Mouse (Mus musculus) liver, embryonic 11.5 days (tissue): ENCODE results near the gene Ccdc91. TPM values are rescaled to one million over a fixed set of nuclear protein-coding genes. Genes with fewer than 3 reads are reported as not detected.

Experiments
- ATAC-seq: fragments of 200-750 bp; cut with Nextera tagmentation; replicated peaks from 2 replicates; pipeline ENCODE4 v1.8.0; 2017; ENCODE audit warnings: moderate number of reproducible peaks, mild to moderate bottlenecking, moderate TSS enrichment, moderate library complexity; ENCODE audit not compliant: low FRiP score
- DNase-seq: peaks from one replicate; pipeline ENCODE4 v3.0.0-alpha.2; 2017; ENCODE audit warnings: low spot score
- H3K27ac ChIP-seq: fragments of 300-500 bp; sonication (generic); 2 replicates; pipeline ENCODE4 v1.5.1; 2014; ENCODE audit warnings: mild to moderate bottlenecking, low read depth, low read length, control low read depth
- H3K27me3 ChIP-seq: fragments of 300-500 bp; sonication (generic); replicated peaks from 2 replicates; pipeline ENCODE4 v1.6.1; 2014; ENCODE audit warnings: low read length, mixed read lengths; ENCODE audit not compliant: control insufficient read depth, insufficient read depth
- H3K36me3 ChIP-seq: fragments of 300-500 bp; sonication (generic); 2 replicates; pipeline ENCODE4 v1.6.1; 2014; ENCODE audit warnings: mild to moderate bottlenecking, low read length, moderate library complexity, mixed read lengths; ENCODE audit not compliant: control insufficient read depth, insufficient read depth
- H3K4me1 ChIP-seq: fragments of 300-500 bp; sonication (generic); replicated peaks from 2 replicates; pipeline ENCODE4 v1.6.1; 2014; ENCODE audit warnings: low read length, mixed read lengths; ENCODE audit not compliant: control insufficient read depth, insufficient read depth
- H3K4me2 ChIP-seq: fragments of 300-500 bp; sonication (generic); 2 replicates; pipeline ENCODE4 v1.6.1; 2014; ENCODE audit warnings: mild to moderate bottlenecking, control low read depth, moderate library complexity
- H3K4me3 ChIP-seq: fragments of 300-500 bp; sonication (generic); 2 replicates; pipeline ENCODE4 v1.5.1; 2014; ENCODE audit warnings: low read depth, low read length, control low read depth
- H3K9ac ChIP-seq: fragments of 300-500 bp; sonication (generic); 2 replicates; pipeline ENCODE4 v1.6.1; 2014; ENCODE audit warnings: low read depth, low read length, control low read depth
- H3K9me3 ChIP-seq: fragments of 300-500 bp; sonication (generic); 2 replicates; pipeline ENCODE4 v1.6.1; 2016; ENCODE audit warnings: low read length, inconsistent platforms, mixed read lengths; ENCODE audit not compliant: control insufficient read depth
- whole genome bisulfite sequencing: fragments of 180-500 bp; shearing (Covaris S2); extraction: QIAGEN DNeasy Blood & Tissue Kit; methylation state at CpG from one replicate; pipeline ENCODE4 v1.1.7; 2014; 5-methylcytosine and 5-hydroxymethylcytosine counted together
- polyA plus RNA-seq: library from polyadenylated mRNA; unstranded; fragments of >200 nt; fragmentation: Nextera tagmentation; extraction: Ambion mirVana; gene quantifications from 2 replicates; pipeline ENCODE4 v1.2.1, GENCODE M21; 2014

Ccdc91 gene
- polyA plus RNA-seq, 1 experiment from 2014 or later: 13.0 TPM

DNA sequence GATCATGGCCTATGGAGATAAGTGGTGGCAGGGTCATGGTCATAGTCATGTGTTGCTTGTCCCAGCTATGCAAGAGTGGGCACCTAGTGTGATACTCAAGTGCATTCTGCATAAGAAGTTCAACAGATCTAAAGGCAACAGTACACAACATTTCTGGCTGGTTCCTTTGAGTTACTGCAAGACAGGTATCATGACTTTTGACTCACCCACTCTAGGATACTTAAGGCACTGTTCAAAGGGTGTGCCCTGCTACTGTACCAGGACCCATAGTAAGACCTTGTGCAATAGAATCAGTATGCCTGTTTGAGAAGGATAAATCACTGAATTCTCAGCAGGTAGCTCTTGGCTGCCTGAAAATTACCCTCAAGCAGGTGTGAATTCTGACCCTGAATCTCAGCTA, 182.4 kb downstream of the Ccdc91 start:
- H3K9me3 ChIP-seq: no peaks in the 10 kb centered on the region
- no peaks in the 10 kb centered on the region for H3K4me1 ChIP-seq
- H3K27me3 ChIP-seq: no peaks in the 10 kb centered on the region
- H3K9ac ChIP-seq: no peak overlapping the region
- H3K27ac ChIP-seq: no peak overlapping the region
- H3K36me3 ChIP-seq: no peaks in the 10 kb centered on the region
- DNase-seq: no peak
- H3K4me3 ChIP-seq: no peak overlapping the region
- no peak overlapping the region for H3K4me2 ChIP-seq
- ATAC-seq: no peak

DNA sequence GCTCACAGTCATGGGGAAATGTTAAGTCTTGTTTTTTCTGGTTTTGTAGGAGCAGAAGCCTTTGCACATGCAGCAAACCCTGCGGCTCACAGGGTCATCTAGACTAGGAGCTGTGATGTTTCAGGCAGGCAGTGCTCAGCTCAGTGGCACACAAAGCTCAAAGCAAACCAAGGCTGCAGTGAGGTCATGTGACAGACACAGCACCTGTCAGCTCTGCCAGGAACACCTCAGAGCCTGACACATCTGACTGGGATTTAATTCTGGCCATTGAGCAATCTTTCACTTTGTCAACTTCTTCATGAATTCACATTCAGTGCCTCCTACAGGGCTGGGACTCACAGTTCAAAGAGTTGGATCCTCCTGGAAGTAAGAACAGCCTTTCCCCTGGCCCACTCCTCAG, 185.1 kb downstream of the Ccdc91 start:
- no peak overlapping the region for H3K4me2 ChIP-seq
- H3K27ac ChIP-seq: no peak overlapping the region
- ATAC-seq (no peak), DNase-seq (no peak)
- 64% methylated on average over 1 of the region's 1 CpGs for WGBS
- no peaks in the 10 kb centered on the region for H3K36me3 ChIP-seq
- no peaks in the 10 kb centered on the region for H3K27me3 ChIP-seq
- no peak overlapping the region for H3K4me3 ChIP-seq
- no peaks in the 10 kb centered on the region for H3K4me1 ChIP-seq
- no peak overlapping the region for H3K9ac ChIP-seq
- H3K9me3 ChIP-seq: no peaks in the 10 kb centered on the region

DNA sequence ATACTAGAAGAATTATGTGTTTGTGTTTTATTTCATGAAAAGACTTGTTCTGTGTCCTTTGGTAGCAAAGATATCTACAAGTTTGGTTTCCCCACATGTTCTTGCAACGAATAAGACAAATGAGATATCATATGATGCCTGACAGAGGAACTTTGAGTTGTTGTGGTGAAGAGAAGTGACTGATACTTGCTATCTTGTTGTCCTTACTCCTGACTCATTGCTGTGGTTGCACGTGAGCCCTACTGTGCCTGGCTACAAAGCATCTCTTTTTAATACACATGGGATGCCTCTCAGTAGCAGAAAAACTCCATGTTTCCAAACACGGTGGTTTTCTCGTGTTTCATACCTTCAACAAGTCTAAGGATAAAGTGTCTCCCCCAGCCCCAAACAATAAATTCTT, 186.2 kb downstream of the Ccdc91 start:
- H3K4me2 ChIP-seq: no peak overlapping the region
- no peaks in the 10 kb centered on the region for H3K9me3 ChIP-seq
- H3K27me3 ChIP-seq: no peaks in the 10 kb centered on the region
- H3K4me1 ChIP-seq: no peaks in the 10 kb centered on the region
- no peaks in the 10 kb centered on the region for H3K36me3 ChIP-seq
- DNase-seq (no peak), ATAC-seq (no peak)
- WGBS: 69% methylated on average over 4 of the region's 4 CpGs
- no peak overlapping the region for H3K9ac ChIP-seq
- H3K4me3 ChIP-seq: no peak overlapping the region
- no peak overlapping the region for H3K27ac ChIP-seq

DNA sequence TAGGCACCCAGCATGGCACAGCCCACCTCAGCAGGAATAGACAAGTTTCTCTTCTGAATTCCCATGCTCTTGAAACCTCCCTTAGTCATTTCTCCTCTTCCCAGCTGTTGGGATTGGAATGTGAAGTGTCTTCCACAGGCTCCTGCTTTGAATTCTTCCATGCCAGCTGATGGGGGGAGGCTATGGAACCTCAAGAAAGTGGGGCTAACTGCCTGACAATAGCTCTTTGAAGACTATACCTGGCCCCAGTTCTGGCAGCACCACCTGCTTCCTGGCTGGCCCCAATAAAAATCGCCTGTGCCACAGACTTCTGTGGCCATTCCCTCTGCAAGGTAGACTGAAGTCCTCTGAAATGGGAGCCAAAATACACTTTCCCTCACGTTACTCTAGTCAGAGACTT, 187.0 kb downstream of the Ccdc91 start:
- no peak for DNase-seq
- 63% methylated on average over 2 of the region's 2 CpGs for WGBS
- H3K4me2 ChIP-seq: no peak overlapping the region
- H3K36me3 ChIP-seq: no peaks in the 10 kb centered on the region
- H3K27me3 ChIP-seq: no peaks in the 10 kb centered on the region
- ATAC-seq: no peak
- no peaks in the 10 kb centered on the region for H3K4me1 ChIP-seq
- H3K9ac ChIP-seq: no peak overlapping the region
- H3K9me3 ChIP-seq: no peaks in the 10 kb centered on the region
- H3K27ac ChIP-seq: no peak overlapping the region
- H3K4me3 ChIP-seq: no peak overlapping the region

DNA sequence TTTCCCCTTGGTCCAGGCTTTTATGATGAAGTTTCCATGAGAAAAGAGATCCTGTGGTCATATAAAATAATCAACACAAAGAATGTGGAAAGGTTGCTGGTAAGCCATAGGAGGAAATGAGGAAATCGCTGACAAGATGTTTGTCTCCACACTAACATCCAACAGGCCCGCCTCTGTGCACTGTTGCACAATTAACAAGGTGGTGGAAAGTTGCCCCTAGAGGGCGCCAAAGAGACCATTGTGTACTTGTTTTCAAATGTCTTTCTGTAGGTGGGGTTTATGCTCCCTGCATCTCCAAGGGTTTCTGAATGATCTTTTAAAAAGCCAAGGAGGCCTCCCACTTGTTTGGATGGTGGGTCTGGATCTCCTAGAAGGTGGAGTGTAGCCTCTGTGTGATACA, 188.7 kb downstream of the Ccdc91 start:
- Histone ChIP-seq H3K27ac (no peak overlapping the region), H3K4me1 (no peaks in the 10 kb centered on the region), H3K27me3 (no peaks in the 10 kb centered on the region), H3K9me3 (no peaks in the 10 kb centered on the region), H3K9ac (no peak overlapping the region), H3K36me3 (no peaks in the 10 kb centered on the region), H3K4me2 (no peak overlapping the region), H3K4me3 (no peak overlapping the region)
- 47% methylated on average over 3 of the region's 3 CpGs for WGBS
- no peak for ATAC-seq
- DNase-seq: no peak

DNA sequence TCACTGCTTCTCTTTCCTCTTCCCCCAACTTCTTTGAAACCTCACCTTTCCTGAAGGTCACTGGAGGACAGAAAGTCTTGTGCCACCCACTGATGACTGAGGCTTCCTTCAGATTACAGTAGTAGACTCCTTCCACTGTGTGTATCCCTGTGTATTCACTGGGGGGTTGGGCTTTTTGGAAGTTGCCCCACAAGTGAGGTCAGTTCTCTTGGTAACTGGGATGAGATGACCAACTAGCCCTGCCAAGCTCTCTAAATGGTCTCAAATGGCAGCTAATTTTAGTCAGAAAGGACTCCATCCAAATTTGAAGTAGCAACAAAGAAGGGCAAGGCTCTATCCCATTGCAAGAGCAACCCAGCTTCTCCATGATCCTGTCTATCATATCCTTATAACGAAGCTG, 195.7 kb downstream of the Ccdc91 start:
- H3K36me3 ChIP-seq: no peaks in the 10 kb centered on the region
- H3K27ac ChIP-seq: no peak overlapping the region
- H3K4me2 ChIP-seq: no peak overlapping the region
- no peak overlapping the region for H3K9ac ChIP-seq
- H3K27me3 ChIP-seq: no peaks in the 10 kb centered on the region
- no peaks in the 10 kb centered on the region for H3K4me1 ChIP-seq
- H3K4me3 ChIP-seq: no peak overlapping the region
- ATAC-seq (no peak), DNase-seq (no peak)
- H3K9me3 ChIP-seq: no peaks in the 10 kb centered on the region
- WGBS: 65% methylated on average over 1 of the region's 1 CpGs

DNA sequence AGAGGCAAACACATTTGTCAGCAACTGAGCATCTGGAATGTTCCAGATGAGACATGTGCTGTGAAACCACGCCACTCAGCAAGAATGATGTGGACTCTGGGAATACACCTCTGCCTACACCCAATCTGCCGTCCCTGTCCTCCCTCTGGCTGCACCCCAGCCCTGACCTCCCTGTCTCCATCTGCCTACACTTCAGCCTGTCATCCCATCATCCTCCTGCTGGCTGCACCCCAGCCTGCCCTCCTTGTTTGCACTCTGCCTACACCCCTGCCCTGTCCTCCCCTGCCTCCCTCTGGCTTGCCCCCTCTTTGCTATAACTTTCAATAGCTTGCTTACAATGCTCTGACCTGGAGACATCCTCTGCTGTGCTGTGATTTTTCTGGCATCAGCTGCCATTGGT, 196.9 kb downstream of the Ccdc91 start:
- Histone ChIP-seq H3K36me3 (no peaks in the 10 kb centered on the region), H3K4me1 (no peaks in the 10 kb centered on the region), H3K27me3 (no peaks in the 10 kb centered on the region), H3K27ac (no peak overlapping the region), H3K9ac (no peak overlapping the region), H3K4me2 (no peak overlapping the region), H3K9me3 (no peaks in the 10 kb centered on the region), H3K4me3 (no peak overlapping the region)
- no peak for ATAC-seq
- no peak for DNase-seq
- WGBS: 50% methylated on average over 2 of the region's 2 CpGs

DNA sequence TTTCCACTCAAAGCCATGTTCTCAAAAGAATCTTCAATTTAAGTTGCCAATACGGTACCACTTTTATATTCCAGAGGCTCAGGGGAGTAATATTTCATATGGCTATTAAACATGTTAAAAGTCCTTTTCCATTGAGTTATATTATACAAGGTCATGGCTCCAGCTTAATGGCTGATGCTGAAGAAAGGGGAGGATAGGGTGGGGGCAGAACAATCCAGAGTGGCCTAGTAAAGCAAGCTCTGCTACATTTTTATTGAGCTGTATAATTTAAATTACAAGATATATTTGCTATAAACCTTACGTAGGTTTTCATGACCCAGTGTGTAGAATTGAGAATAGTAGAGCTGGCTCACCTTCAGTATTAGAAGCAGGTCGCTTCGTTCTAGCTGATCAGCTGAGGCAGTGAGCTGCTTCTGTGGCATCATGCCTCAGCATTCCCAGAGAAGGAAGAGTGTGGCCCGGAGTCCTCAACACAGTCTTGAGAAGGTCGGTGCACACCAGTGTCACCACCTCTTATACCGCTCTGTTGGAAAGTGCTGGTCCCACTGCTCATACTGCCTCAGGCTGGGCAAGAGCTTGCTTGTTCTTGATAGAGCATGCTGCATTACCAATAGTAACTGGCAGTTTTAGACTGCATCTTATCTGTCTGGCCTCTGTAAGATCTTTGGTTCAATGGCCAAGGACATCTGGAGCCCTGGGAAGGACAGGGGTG, 199.6 kb downstream of the Ccdc91 start:
- Histone ChIP-seq H3K4me2 (no peak overlapping the region), H3K27ac (no peak overlapping the region), H3K4me1 (no peaks in the 10 kb centered on the region)

DNA sequence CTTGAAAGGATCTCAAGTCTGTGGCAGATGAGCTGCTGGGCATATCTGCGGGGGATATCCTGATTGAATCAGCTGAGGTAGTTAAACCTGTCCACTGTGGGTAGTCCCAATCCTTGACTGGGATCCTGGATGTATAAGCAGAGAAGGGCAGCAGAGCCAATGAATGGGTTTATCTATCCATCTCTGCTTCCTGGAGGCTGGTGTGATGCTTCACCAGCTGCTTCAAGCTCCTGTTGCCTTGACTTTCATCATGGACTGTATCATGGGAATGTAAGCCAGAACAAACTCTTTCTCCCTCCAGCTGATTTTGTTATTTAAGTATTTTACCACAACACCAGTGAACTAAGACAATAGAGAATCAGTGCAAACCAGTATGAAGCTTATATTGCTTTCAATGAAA, 200.6 kb downstream of the Ccdc91 start:
- Histone ChIP-seq H3K27me3 (no peaks in the 10 kb centered on the region), H3K36me3 (no peaks in the 10 kb centered on the region), H3K4me1 (no peaks in the 10 kb centered on the region), H3K4me3 (no peak overlapping the region), H3K9me3 (no peaks in the 10 kb centered on the region), H3K9ac (no peak overlapping the region), H3K27ac (no peak overlapping the region), H3K4me2 (no peak overlapping the region)
- DNase-seq: no peak
- no peak for ATAC-seq
- 93% methylated on average over 1 of the region's 1 CpGs for WGBS

More for the DNA sequence above, 199.6 kb downstream of the Ccdc91 start:
- no peaks in the 10 kb centered on the region for H3K36me3 ChIP-seq
- no peak for DNase-seq
- H3K4me3 ChIP-seq: no peak overlapping the region
- no peak overlapping the region for H3K9ac ChIP-seq
- no peaks in the 10 kb centered on the region for H3K9me3 ChIP-seq
- WGBS: 86% methylated on average over 7 of the region's 7 CpGs
- no peak for ATAC-seq
- H3K27me3 ChIP-seq: no peaks in the 10 kb centered on the region
